Mouse (Mus musculus) myocyte (in vitro differentiated cells): ENCODE measurements around the gene Tnfrsf17. TPM values are rescaled to one million over a fixed set of nuclear protein-coding genes. Genes with fewer than 3 reads are reported as not detected.

Experiments used
- H3K27me3 ChIP-seq: one replicate; pipeline ENCODE4 v1.6.1; 2011; ENCODE audit not compliant: control insufficient read depth, insufficient read depth, insufficient read length
- H3K36me3 ChIP-seq: one replicate; pipeline ENCODE4 v1.6.1; 2011; ENCODE audit not compliant: control insufficient read depth, insufficient read depth
- H3K4me2 ChIP-seq: one replicate; pipeline ENCODE4 v1.6.1; 2011; ENCODE audit warnings: low read depth, control low read depth
- H3K4me3 ChIP-seq: one replicate; pipeline ENCODE4 v1.5.1; 2011; ENCODE audit warnings: mild to moderate bottlenecking, control low read depth, moderate library complexity
- H3K79me2 ChIP-seq: one replicate; pipeline ENCODE4 v1.6.1; 2011; ENCODE audit not compliant: control insufficient read depth, insufficient read depth
- H3ac ChIP-seq: one replicate; pipeline ENCODE4 v1.6.1; 2011; ENCODE audit not compliant: control insufficient read depth, insufficient read length
- CEBPB ChIP-seq: IDR thresholded peaks from 2 replicates; pipeline ENCODE4 v1.6.1; 2011; ENCODE audit warnings: mild to moderate bottlenecking, moderate library complexity; ENCODE audit not compliant: poor library complexity, insufficient read depth, severe bottlenecking
- E2F4 ChIP-seq: IDR thresholded peaks from one replicate; pipeline ENCODE4 v1.6.1; 2011; ENCODE audit warnings: mild to moderate bottlenecking, control low read depth, moderate library complexity; ENCODE audit not compliant: insufficient read depth
- MAX ChIP-seq: IDR thresholded peaks from one replicate; pipeline ENCODE4 v1.6.1; 2011; ENCODE audit warnings: low read depth, mild to moderate bottlenecking, control low read depth
- MYOD1 ChIP-seq, 3 experiments: IDR thresholded peaks; one replicate each; pipeline ENCODE4 v1.6.1; 2011; ENCODE audit warnings: control low read depth in 2 of 3, low read depth in 2 of 3, mild to moderate bottlenecking in 2 of 3, moderate library complexity in 1 of 3; ENCODE audit not compliant: insufficient read length in 2 of 3, control insufficient read depth in 1 of 3
- MYOG ChIP-seq, 3 experiments: IDR thresholded peaks; one replicate each; pipeline ENCODE4 v1.6.1; 2011; ENCODE audit warnings: control low read depth in 2 of 3, low read depth in 2 of 3, mild to moderate bottlenecking in 2 of 3; ENCODE audit not compliant: insufficient read length in 2 of 3, control insufficient read depth in 1 of 3, insufficient read depth in 1 of 3
- POLR2A ChIP-seq: IDR thresholded peaks from one replicate; pipeline ENCODE4 v1.6.1; 2011; ENCODE audit warnings: low read depth, mild to moderate bottlenecking, control low read depth, moderate library complexity; ENCODE audit not compliant: insufficient read length
- POLR2AphosphoS2 ChIP-seq: IDR thresholded peaks from one replicate; pipeline ENCODE4 v1.6.1; 2011; ENCODE audit warnings: low read depth, control low read depth; ENCODE audit not compliant: insufficient read length
- REST ChIP-seq: IDR thresholded peaks from one replicate; pipeline ENCODE4 v1.6.1; 2011; ENCODE audit warnings: mild to moderate bottlenecking, control low read depth, moderate library complexity; ENCODE audit not compliant: insufficient read depth, insufficient read length
- SRF ChIP-seq: IDR thresholded peaks from one replicate; pipeline ENCODE4 v1.6.1; 2011; ENCODE audit warnings: low read depth; ENCODE audit not compliant: control insufficient read depth, insufficient read length
- TCF12 ChIP-seq: IDR thresholded peaks from one replicate; pipeline ENCODE4 v1.6.1; 2011; ENCODE audit warnings: mild to moderate bottlenecking, control low read depth; ENCODE audit not compliant: poor library complexity, insufficient read depth, severe bottlenecking
- TCF3 ChIP-seq: IDR thresholded peaks from one replicate; pipeline ENCODE4 v1.6.1; 2011; ENCODE audit warnings: low read depth, control low read depth; ENCODE audit not compliant: insufficient read length
- USF1 ChIP-seq: IDR thresholded peaks from one replicate; pipeline ENCODE4 v1.6.1; 2011; ENCODE audit warnings: low read depth, mild to moderate bottlenecking, control low read depth, moderate library complexity
- polyA plus RNA-seq: library from polyadenylated mRNA; unstranded; fragments of >200 nt; fragmentation: generic; extraction: Trizol; gene quantifications from one replicate; pipeline ENCODE4 v1.2.1, GENCODE M21; 2012; ENCODE audit warnings: missing spikeins

Gene Tnfrsf17
- polyA plus RNA-seq, 1 experiment, result not detected

GRCm38 (mm10) chr16:11322409-11323323, 9.1 kb downstream of the Tnfrsf17 start, which contains the start of gene Snx29:
Gene Snx29 (plus strand): TSS chr16:11322908.
- no peak for TF ChIP-seq MYOD1 (IDR thresholded peaks at IDR 0.05; ENCODE audit: control insufficient read depth in 1 of 3, insufficient read length in 2 of 3, low read depth in 2 of 3)
- TF ChIP-seq POLR2A, result peak; percentile 91
- no peak for TF ChIP-seq SRF
- peak; percentile 77 for TF ChIP-seq POLR2AphosphoS2
- TF ChIP-seq MAX, result no peak
- TF ChIP-seq TCF12, result no peak
- no peak for TF ChIP-seq TCF3
- no peak for TF ChIP-seq USF1
- no peak for TF ChIP-seq CEBPB
- TF ChIP-seq REST, result no peak
- no peaks in the 10 kb centered on the region for H3K36me3 ChIP-seq
- H3K27me3 ChIP-seq, result no peaks in the 10 kb centered on the region
- peak within 1 kb of the TSS; percentile 100 for H3K4me2 ChIP-seq
- peak within 1 kb of the TSS; percentile 40 for H3K4me3 ChIP-seq
- peak within 1 kb of the TSS; percentile 26 for H3ac ChIP-seq
- H3K79me2 ChIP-seq, result no peaks in the 10 kb centered on the region

- Histone ChIP-seq H3K36me3 (no peaks in the 10 kb centered on the region), H3K27me3 (no peaks in the 10 kb centered on the region), H3K4me3 (peak overlapping the region; percentile 40), H3ac (peak overlapping the region; percentile 26), H3K4me2 (peak overlapping the region; percentile 100), H3K79me2 (no peaks in the 10 kb centered on the region)
- TF ChIP-seq E2F4, result no peak
- no peak for TF ChIP-seq POLR2AphosphoS2
- TF ChIP-seq CEBPB, result no peak
- TF ChIP-seq SRF, result no peak
- TF ChIP-seq POLR2A, result no peak
- no peak for TF ChIP-seq MYOD1 (IDR thresholded peaks at IDR 0.05; ENCODE audit: control insufficient read depth in 1 of 3, insufficient read length in 2 of 3, low read depth in 2 of 3)
Measured at GRCm38 (mm10) chr16:11323324-11324051, 9.9 kb downstream of the Tnfrsf17 start.

- Histone ChIP-seq H3K4me3 (no peak overlapping the region), H3K27me3 (no peaks in the 10 kb centered on the region), H3ac (no peak overlapping the region), H3K36me3 (no peaks in the 10 kb centered on the region), H3K79me2 (no peaks in the 10 kb centered on the region), H3K4me2 (no peak overlapping the region)
- TF ChIP-seq TCF12 (no peak), POLR2A (no peak), TCF3 (no peak), POLR2AphosphoS2 (no peak), E2F4 (no peak), SRF (no peak), MAX (no peak), REST (no peak), MYOG (IDR thresholded peaks at IDR 0.05; ENCODE audit: control insufficient read depth in 1 of 3, insufficient read depth in 1 of 3, insufficient read length in 2 of 3, low read depth in 2 of 3) (no peak), USF1 (no peak), MYOD1 (IDR thresholded peaks at IDR 0.05; ENCODE audit: control insufficient read depth in 1 of 3, insufficient read length in 2 of 3, low read depth in 2 of 3) (no peak), CEBPB (no peak)
Measured at GRCm38 (mm10) chr16:11330081-11330800, 16.6 kb downstream of the Tnfrsf17 start.

- Histone ChIP-seq H3K4me3 (no peak overlapping the region), H3K36me3 (no peaks in the 10 kb centered on the region)
- TF ChIP-seq MYOD1 (IDR thresholded peaks at IDR 0.05; ENCODE audit: control insufficient read depth in 1 of 3, insufficient read length in 2 of 3, low read depth in 2 of 3), result no peak
- TF ChIP-seq REST, result no peak
- no peak for TF ChIP-seq TCF12
- TF ChIP-seq POLR2AphosphoS2, result no peak
- no peak for TF ChIP-seq MAX
- no peak for TF ChIP-seq E2F4
- no peak for TF ChIP-seq USF1
- no peak for TF ChIP-seq CEBPB
Measured at GRCm38 (mm10) chr16:11331030-11331429, 17.4 kb downstream of the Tnfrsf17 start.

More at GRCm38 (mm10) chr16:11331030-11331429, 17.4 kb downstream of the Tnfrsf17 start:
- no peak overlapping the region for H3K4me2 ChIP-seq
- H3K79me2 ChIP-seq, result no peaks in the 10 kb centered on the region
- H3K27me3 ChIP-seq, result no peaks in the 10 kb centered on the region
- H3ac ChIP-seq, result no peak overlapping the region
